Comparison of ENCODE assay signal across 17 mouse cellular contexts in genomic region chr10:96410028-96410427, GRCm38 (mm10).
DNase-seq lines count a peak whose midpoint lies in the region; ATAC-seq lines count a peak whose summit lies in the region.
"Had no signal": no experiment of that assay in that cellular context is flagged by ENCODE, and none has a peak within 500 bp of the region (broad histone marks: within the 10 kb centered on the region; RNA-seq: fewer than 3 reads in every experiment).

No protein-coding gene starts in this region.

- DNase-seq in 3T3-L1 (ENCODE audit: low read depth, low spot score), result peak; percentile 6
- DNase-seq in CD4-positive, CD25-positive, alpha-beta regulatory T cell, adult 2 months (ENCODE audit: low read depth, low spot score), result peak; percentile 74
- peak; percentile 25 for DNase-seq in T-cell, adult 2 months (ENCODE audit: low spot score)
- no peak for DNase-seq in cerebellum, postnatal 25 days
- DNase-seq in lung, postnatal 14 days, result no peak
- DNase-seq: adrenal gland, postnatal 10 days; cerebellum, adult 11-12 months; cerebellum, adult 9-10 months; cerebellum, postnatal 36 days; forebrain, postnatal 0 days; gastrocnemius, postnatal 14 days; heart, postnatal 4 days; kidney, adult 11 months; kidney, adult 9 months had no signal

- ATAC-seq in inflammation-experienced regulatory T-cells, adult 6 months, result peak; percentile 66
- no peak for ATAC-seq in erythroblast, adult 5-6 weeks (replicated peaks; ENCODE audit: low FRiP score, poor library complexity, severe bottlenecking)
- ATAC-seq: forebrain, embryonic 13.5 days; forebrain, postnatal 0 days had no signal

Comparison
In these comparisons a context has a peak if more than half of its experiments do, and no peak if none do; other contexts are left out.
1. DNase-seq: peak in 3T3-L1 (single experiment), CD4-positive, CD25-positive, alpha-beta regulatory T cell, adult 2 months (single experiment) and T-cell, adult 2 months (single experiment); none in cerebellum, postnatal 25 days (0 of 2) and lung, postnatal 14 days (single experiment).